Mouse (Mus musculus): ENCODE data around the gene Fam24b. TPM values are rescaled to one million over a fixed set of nuclear protein-coding genes. Genes with fewer than 3 reads are reported as not detected.

Gene Fam24b
- not detected for total RNA-seq (2023)

DNA sequence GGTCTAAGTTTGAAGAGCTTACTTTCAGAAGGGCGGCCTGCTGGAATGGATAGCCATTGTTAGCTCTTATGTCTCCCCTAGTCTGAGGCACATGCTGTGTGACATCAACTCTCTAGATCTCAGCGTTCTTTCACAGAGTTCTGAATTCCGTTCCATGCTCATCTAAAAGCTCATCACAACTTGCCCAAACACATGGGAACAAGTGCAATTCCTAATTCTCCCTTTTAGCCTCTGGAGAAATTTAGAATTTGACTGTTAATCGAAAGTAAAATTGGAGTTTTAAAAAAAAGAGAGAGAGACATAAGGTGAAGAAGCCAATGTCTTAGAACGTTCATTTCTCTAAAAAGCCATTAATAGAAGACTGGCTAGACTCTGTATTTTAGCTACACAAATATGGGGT is at the start of gene Fam24b:
TSS of gene Fam24b (minus strand) at position 101 of the 400 bp plus-strand sequence.

DNA sequence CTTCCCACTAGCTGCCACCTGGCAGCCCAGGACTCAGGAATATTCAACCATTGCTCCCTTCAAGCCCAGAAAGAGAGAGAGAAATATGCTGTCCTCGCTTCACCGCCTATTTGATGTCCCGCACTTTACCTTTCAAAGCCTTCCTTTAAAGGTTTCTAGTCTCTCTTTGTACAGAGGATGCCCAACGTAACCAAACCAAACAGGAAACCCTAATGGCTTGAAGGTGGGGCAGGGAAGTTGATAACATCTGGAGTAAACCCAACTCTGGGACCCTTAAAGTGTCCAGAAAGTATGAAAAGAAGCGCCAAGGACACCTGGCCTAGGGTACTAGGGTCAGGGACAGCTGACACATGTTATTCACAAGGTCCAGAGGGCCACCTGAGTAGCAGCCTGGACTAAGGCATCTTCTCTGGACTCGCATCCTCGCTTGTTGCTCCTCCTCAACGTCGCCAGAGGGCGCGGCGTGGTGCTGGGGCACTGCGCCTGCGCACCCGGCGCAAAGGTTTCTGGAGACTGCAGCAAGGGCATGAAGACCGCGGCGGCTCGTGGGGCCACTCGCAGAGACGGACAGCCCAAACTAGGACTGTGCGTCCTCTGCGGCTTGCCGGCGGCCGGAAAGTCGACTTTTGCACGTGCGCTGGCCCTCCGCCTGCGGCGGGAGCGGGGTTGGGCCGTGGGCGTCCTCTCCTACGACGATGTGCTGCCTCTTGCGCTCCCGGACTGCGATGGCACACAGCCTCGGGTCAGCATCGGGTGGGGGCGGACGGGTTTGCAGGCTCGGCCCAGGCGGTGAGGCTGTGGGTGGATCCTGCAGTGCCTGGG is 41.5 kb upstream of the Fam24b start, which contains the start of gene Pstk:
TSS of gene Pstk (plus strand) at position 494 of the 822 bp plus-strand sequence.

DNA sequence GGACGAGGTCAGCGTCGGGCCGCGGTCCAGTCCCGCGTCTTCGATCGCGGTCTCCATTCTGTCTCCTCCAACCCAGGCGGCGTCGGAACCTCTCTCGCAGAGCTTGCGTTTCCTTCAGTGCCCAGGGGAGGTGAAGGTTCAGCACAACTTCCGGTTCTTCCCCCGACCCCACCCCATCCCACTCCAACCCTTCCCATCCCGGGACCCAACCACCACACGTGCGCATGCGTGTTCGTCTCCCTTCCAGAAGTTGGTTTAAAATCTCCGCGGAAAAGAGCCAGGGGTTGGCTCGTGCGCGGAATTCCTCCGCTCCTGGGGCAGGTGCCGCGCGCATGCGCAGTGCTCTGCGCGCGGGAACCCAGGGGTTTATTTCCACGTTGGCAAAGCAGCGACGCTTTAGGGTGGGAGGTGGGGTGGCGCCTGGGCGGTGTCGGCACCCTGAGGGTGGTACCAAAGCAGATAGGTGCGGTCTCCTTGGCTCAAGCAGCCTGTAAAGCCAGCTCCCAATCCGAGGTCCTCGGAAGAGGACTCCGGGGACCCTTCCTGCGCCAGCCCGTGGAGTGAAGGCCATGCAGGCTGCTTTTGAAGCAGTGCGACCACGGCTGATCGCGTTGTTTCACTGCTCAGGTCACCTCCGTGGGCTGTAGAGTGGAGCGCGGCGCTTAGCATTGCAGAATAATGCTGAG is 33.4 kb upstream of the Fam24b start, which contains the start of gene 2310057M21Rik:
TSS of gene 2310057M21Rik (minus strand) at position 145 of the 686 bp plus-strand sequence.

DNA sequence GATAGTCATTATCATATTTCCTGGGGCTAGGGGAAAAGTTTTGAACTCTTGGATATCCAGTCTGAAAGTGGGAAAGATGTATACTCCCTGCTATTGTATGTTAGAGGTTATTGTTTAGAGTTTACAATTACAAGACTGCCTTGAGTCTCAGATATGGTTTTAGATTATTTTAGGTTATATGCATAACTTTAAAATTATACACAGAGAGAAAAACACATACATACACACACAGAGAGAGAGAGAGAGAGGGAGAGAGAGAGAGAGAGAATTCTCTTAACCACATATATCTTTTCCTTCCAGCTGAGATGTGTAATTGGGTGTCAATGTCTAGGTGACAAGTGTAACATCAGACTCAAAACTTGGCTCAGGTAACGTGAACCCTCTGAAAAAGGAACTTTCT is 4.2 kb upstream of the Fam24b start, which contains the start of gene Fam24a:
TSS of gene Fam24a (plus strand) at position 301 of the 400 bp plus-strand sequence.

DNA sequence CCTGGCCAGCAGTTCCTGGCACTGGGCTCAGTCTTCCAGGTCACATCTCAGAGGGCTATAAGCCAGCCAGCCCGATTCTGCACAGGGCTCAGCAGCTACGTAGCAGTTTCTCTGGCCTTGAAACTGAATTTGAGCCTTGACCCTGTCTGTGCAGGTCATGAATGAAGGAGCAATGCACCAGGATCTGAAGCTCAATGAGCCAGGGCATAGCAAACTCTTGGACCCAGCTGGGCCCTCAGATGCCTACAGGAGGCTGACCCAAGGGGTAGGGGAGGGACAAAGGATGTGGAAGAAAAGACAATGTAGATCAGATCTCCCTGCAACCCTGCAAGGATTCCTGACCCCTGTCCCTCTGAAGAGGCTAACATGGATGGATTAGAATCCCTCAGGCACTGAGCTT is 7.1 kb downstream of the Fam24b start, which contains the start of gene Cuzd1:
TSS of gene Cuzd1 (minus strand) at position 101 of the 400 bp plus-strand sequence.

Other genes with a start within 250 kb of the Fam24b start
- gene 4933402N03Rik, start 183.2 kb downstream of the Fam24b start, total RNA-seq (2023): not detected
- gene 5430419D17Rik, start 155.1 kb downstream of the Fam24b start, total RNA-seq (2023): not detected
- not detected for gene Cuzd1, start 7.2 kb downstream of the Fam24b start, total RNA-seq (2023)
- gene Fam24a, start 4.3 kb upstream of the Fam24b start, total RNA-seq (2023): not detected
- gene 2310057M21Rik, start 33.2 kb upstream of the Fam24b start, total RNA-seq (2023): 10 to 100 TPM in 1 of 2 experiments, 1 to 10 TPM in 1; 6.6 to 10.3 TPM
- 10 to 100 TPM; 11.0 to 15.2 TPM for gene Pstk, start 41.6 kb upstream of the Fam24b start, total RNA-seq (2023)
- gene Ikzf5, start 81.0 kb upstream of the Fam24b start, total RNA-seq (2023): 10 to 100 TPM; 37.2 to 50.7 TPM
- 10 to 100 TPM; 19.9 to 30.0 TPM for gene Acadsb, start 81.1 kb upstream of the Fam24b start, total RNA-seq (2023)
- not detected for gene Hmx3, start 213.4 kb upstream of the Fam24b start, total RNA-seq (2023)
- gene Hmx2, start 219.3 kb upstream of the Fam24b start, total RNA-seq (2023): not detected
- gene Bub3, start 230.7 kb upstream of the Fam24b start, total RNA-seq (2023): 10 to 100 TPM; 54.9 to 55.1 TPM